Mouse (Mus musculus): ENCODE measurements around the gene Sprtn.

Sprtn gene

DNA sequence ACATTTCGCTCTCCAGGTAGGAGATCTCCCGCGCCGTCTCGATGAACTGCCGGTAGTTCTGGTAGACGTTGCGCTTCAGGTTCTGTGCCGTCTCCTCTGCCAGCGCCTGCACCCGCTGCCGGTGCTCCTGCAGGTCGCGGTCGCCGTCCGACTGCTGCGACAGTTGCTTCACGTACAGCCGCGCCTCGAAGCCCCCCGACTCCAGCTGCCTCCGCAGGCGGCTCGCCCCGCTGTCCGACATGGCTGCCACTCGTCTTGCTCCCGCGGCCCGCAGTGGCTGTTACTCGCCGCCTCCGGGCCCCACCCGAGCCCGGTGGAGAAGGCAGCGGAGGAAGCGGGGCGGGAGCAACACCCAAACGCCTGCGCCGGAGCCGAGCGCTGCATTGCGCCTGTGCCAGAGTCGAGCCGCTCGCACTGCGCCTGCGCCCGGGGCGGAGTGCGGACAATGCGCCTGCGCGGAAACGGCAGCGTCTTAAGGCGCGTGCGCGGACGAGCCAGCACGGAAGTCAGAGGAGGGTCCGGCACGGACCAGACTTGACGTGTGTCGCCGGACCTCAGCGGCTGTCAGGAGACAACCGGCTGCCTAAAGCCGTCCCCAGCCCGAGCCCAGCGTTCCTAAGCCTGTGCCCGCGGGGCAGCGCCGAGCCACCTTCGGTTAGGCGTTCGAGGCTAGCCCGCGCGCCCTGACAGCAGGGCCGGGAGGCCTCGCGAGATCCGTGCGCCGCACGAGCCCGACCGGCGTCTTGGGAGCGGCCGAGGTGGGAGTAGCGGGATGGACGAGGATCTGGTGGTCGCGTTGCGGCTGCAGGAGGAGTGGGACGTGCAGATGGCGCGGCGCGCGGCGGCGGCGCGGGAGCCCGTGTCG is at the start of gene Sprtn, which contains the start of gene Exoc8:
Sprtn (plus strand) TSS at position 501 of the 865 bp plus-strand sequence.
Exoc8 (minus strand) TSS at position 320 of the 865 bp plus-strand sequence.
- peak; percentile 98 for DNase-seq (ENCODE audit: low read depth, low spot score)

DNA sequence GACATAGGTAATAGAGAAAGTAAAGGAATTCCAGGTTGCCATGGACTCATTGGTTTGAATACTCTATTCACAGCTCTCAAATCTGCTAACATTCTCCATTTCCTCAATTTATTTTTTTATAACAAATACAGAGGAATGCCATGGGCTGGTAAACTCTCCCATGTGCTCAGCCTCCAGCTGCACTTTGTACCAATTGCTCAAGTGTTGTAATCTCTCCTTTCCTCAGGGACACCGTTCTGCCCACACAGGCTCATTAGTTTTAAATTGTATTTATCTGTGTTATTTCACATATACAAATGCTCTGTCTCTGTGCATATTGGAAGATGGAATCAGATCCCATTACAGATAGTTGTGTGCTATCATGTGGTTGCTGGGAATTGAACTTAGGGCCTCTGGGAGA is 44.2 kb upstream of the Sprtn start:
- DNase-seq (ENCODE audit: low read depth, low spot score): no peak

DNA sequence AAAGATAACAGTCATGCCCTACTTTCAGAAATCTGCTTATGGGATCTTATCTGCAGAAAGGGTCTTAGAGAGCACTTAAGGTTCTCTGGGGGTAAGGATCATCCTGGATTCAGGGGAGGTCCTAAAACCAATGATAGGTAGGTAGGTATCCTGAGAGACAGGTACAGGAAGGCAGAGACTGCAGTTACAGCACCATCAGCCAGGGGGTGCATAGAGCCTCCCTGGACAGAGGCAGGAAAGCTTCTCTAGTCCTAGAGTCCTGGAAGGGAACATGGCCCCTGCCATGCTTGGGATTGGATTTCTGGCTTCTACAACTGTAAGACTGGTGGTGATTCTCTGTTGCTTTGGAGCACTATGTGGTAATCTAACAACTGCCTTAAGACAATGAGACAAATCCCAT is 38.2 kb upstream of the Sprtn start:
- DNase-seq (ENCODE audit: low read depth, low spot score): peak; percentile 67

DNA sequence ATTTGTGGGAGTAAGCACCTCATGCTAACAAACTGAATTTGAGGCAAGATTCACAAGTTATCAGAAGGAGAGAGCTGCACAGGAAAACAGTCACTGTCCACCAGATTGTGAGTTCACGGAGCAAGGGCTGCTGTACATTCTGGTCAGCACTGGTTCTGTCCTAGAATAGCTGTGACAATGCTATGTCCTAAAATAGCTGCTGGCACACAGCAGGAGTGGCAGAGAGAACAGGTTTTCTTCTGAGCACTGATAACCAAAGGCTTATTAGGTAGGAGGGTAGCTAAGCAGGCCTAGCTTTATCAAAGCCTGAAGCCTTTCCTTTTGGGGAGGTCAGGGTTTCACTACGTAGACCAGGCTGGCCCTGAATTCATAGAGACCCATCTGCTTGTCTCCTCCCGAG is 37.5 kb upstream of the Sprtn start:
- DNase-seq (ENCODE audit: low read depth, low spot score): no peak

DNA sequence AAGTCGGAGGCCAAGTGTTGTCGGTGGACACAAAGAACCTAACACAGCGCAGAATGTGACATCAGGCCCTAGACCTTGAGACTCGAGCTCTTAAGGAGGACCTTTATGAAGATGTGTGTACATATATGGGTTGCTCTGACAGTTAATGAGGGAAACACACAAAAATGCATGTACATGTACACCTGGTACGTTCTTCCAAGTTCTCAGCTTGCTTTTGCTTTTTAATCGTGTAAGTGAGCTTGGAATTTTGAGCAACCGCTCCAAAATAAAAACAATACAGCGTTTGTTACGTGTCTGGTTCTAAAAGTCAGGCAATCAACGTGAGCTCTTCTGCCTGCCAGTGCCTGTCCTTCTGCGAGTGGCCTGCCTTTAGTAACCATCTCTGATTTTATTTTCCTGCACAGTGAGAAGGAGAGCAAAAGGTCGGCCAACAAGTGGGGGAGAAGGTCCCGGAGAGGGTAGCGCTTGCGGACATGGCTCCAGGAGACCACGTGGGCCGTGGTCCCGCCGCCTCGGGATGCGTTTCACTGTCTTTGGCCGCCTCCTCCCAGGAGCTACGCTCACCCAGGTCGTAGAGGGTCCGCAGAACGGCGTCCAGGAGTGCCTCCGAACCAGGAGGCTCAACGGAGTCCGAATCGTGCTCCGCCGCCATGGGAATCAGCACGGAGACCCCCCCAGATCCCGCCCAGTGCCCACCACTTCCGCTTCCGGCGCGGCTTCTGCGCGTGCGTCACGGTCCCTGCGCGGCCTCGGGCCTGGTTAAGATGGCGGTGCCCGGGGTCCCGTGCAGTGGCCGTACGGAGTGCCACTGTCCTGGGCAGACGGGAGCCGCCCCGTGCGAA is 35.1 kb upstream of the Sprtn start, which contains the start of the genes Gnpat and 2810004N23Rik:
Gnpat (plus strand) TSS at position 713 of the 842 bp plus-strand sequence.
2810004N23Rik (minus strand) TSS at position 800 of the 842 bp plus-strand sequence.
- DNase-seq (ENCODE audit: low read depth, low spot score): peak; percentile 94

DNA sequence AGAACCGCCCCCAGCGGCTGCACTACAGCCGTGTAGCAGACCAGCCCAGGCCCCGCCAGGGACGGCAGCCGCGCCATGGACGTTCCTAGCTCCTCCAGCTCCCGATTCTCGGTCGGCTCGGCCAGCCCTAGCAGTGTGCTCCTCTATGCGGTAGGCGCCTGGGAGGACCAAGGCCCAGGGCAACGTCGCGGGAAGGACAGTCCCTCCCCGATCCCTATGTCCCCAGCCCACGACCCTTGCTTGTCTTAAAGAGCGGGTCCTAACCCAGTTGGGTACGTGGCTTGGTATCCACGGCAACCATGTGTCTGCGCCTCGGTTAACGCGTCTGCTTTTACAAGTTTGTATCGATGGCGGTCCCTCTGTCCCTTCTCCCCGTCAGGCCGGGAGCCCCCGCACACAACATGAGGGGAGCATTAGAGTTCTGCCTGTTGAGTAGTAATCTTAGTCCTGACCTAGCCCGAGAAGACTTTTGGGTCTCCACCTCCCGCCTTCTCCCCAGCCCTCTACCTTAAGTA is 34.5 kb upstream of the Sprtn start:
- DNase-seq (ENCODE audit: low read depth, low spot score): no peak

DNA sequence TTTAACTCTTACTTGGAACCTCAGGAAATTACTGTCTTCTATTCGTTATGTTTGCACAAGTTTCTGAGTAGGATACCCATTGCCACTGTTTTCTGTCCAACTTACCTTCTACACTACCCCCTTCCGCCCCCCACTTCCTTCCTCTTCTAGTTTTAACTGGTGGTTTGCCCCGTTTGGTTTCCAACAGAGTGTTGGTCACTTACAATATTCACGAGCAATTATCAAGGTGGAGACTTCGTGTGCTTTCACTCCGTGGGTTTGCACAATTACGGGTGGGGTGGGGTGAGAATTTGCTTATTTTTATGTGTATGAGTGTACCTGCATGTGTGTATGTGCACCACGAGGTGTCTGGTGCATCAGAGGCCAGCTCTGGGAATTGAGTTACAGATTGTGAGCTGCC is 34.0 kb upstream of the Sprtn start:
- peak; percentile 26 for DNase-seq (ENCODE audit: low read depth, low spot score)

DNA sequence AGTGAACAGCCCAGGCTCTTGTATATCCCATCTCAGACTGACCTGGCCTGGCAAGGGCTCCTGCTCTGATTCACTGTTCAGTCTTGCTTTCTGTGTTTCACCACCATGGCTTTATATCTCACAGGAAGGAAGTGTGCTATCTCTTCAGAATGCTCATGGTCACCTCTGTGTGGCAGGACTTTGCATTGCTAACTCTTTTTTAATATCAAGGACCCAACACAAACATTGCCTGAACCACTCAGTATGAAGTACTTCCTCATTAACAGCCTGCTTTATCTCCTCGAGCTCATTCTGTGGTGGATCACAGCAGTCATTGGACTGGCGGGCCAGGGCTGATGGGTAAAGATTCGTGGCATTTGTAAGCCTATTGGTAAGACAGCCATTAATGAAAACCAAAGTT is 31.0 kb upstream of the Sprtn start:
- DNase-seq (ENCODE audit: low read depth, low spot score): no peak

DNA sequence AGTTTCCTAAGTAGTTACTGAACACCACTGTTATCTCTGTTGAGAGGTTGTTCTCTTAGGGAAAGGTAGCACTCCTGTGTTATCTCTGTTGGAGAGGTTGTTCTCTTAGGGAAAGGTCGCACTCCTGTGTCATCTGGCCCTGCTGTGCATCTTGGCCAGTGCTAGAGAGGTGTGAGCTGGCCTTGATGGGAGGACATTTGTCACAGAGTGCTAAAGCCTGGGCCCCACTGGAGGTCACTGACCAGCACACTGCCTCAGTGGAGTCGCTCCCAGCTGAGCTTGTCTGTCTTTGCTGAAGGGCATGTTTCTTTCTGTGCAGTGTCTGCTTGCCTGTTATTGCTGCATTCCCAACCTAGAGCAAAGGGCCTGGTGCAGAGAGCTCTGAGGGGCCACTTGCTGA is 30.6 kb upstream of the Sprtn start:
- DNase-seq (ENCODE audit: low read depth, low spot score): no peak

DNA sequence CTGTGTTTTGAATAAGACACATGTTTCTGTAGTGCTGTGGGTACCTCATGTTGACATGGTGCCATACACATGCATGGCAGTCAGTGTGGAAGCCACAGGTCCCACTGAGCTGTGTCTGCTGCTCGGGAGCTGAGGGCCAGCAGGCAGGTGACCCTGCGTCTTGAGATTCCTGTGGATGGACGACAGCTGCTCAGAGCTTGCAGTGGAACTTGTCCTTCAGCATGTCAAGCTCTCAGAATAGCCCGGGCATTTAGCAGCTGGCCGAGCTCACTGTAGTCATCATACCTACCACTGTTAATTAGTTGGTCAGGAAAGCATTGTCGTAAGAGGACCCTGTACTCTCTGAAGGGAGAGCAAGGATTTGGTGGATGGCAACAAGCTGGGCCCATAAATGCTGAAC is 28.0 kb upstream of the Sprtn start:
- DNase-seq (ENCODE audit: low read depth, low spot score): no peak

DNA sequence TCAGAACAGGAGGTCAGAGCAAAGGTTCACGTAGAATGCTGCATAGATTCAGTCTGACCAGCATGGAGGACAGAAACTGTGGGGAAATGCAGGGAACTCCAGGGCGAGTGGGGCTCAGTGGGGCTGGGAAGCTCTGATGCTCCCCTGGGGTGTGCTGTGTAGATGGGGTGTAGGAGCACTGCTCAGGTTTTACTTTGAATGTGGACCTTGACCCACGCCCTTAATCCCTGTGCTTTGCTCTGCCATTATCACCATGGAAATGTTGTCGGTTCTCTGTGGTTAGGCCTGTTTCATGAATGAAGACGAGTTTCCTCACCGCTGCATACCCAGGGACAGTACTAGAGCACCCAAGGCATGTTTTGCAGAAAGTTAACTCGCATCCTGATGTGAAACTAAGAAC is 26.2 kb upstream of the Sprtn start:
- DNase-seq (ENCODE audit: low read depth, low spot score): no peak

DNA sequence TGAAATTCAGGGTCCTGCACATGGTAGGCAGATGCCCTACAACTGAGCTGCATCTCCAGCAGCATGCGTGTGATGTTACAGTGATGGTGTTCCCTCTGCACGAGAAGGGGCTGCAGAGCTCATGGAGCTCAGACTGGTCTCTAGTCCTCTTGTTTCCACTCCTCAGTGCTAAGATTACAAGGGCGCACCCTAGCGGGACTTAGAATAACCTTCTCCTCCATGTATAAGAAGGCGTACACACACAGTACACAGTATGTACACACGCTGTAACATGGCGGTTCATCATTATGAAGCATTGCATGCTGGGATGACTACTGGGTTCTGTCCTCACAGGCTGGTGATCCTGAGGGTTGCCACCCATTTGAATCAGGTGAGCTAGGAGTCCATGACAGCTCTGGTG is 25.6 kb upstream of the Sprtn start:
- DNase-seq (ENCODE audit: low read depth, low spot score): no peak

DNA sequence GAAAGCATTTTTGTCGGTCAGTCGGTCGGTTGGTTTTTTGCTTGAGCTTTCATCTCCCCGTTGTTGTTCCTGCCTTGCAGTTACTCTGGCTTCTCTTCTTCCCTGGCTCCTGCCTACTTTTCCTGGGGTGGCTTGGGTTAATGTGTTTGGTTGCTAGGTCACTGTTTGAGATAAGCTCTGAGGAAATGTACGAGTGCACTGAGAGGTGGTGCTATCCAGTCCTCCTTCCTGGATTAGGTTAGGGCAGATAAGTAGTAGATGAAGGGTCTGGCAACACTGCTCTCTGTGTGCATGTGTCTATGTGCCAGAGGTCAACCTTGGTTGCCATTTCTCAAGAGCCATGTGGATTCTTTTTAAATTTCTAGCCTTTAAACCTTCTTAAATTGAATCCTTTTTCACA is 25.0 kb upstream of the Sprtn start:
- DNase-seq (ENCODE audit: low read depth, low spot score): no peak

DNA sequence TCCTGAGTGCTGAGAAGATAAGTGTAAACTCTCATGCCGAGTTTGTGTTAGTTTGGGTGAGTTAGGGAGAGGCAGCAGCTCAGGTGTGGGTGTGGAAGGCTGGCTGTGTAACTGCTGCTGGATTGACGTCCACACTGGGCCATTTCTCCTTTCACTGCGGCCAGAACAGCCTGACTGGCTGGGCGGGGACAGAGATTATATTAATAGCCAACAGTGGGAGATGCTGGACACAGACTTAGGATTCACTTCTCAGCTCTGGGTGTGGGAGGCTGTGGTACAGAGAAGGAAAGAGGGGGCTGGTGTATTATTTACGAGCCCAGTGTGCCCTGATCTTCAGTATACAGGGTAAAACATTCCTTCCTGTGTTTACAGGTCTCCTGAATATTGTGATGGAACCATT is 19.5 kb upstream of the Sprtn start:
- DNase-seq (ENCODE audit: low read depth, low spot score): no peak

DNA sequence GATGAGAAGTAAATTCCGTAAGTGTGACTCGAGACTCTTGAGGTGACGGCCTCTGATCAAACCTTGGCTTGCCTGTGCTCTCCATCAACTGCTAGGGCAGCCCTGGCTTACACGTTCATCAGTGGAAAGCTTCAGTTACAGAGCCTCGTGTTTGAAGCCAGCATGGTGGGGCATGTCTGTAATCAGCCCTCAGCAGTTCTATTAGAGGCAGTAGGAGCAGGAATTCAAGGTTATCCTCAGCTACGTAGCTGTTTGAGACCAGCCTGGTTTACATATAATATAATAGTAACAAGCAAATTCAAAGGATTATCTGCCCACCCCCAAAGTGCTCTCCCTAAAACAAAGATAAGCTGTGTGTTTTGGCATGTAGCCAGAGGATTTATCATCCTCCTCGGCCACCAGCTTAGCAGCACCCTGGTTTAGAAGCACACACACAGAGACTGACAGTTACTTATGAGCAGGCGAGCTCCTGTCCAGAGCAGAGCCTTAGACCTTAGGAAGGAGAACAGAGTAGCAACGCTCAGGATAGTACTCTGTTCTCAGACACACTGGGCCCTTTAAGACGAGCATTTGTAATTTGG is 18.6 kb upstream of the Sprtn start:
- DNase-seq (ENCODE audit: low read depth, low spot score): no peak

DNA sequence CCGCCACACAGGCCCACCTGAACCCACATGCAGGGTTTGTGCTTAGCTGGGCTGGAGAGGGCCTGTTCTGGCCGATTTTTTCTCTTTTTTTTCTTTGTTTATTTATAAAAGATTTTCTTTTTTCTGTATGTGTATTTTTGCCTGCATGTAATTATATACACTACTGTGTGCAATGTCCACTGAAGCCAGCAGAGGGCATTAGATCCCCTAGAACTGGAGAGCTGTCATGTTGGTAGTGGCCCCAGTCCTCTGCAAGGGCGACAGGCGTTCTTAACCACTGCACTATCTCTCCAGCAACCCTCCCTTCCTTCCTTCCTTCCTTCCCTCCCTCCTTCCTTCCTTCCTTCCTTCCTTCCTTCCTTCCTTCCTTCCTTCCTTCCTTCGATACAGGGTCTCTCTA is 9.3 kb upstream of the Sprtn start:
- DNase-seq (ENCODE audit: low read depth, low spot score): peak; percentile 27

DNA sequence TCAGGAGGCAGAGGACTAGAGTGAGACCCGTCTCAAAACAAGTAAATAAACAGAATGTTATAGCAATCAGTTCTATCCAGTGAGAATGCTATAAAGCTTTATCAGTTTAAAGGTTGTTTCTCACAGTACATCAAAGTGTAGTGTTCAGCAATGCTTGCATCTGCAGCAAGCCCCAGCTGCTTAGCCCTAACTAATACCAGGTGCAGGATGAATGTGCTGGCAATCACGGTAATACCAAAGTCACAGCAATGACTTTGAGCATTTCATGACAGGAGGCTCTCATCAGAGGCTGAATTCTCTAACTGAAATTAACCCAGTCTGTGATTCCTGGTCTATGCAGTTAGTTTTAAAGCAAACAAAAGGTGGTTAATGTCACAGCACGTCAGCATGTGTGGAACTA is 5.1 kb upstream of the Sprtn start:
- no peak for DNase-seq (ENCODE audit: low read depth, low spot score)

DNA sequence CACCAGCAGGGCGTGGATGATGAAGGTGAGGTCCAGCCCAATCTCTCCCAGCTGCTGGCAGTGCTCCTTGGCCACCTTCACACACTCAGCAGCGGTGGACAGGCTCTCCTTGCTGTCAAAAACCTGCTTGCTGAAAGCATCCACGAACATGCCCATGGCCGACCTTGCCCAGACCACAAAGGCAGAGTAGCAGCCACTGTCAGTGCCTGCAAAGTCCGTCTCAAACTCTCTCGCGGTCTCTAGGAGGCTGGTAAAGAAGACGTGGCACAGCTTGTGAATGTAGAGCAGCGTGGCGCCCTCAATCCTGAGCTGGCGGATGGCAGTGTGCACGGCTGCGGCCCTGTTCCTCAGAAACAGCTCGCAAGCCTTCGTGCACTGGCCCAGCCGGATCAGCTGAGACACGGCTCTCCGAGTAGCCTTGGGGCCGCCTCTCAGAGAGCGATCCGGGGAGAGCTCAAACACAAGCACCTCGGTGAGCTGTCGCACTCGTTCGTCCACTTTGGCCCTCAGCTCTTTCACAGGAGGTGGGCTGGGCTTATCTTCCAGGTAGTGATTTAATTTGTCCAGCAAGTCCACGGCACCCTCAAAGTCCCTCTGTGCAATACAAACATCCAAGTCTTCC is 1.6 kb upstream of the Sprtn start:
- peak; percentile 3 for DNase-seq (ENCODE audit: low read depth, low spot score)

DNA sequence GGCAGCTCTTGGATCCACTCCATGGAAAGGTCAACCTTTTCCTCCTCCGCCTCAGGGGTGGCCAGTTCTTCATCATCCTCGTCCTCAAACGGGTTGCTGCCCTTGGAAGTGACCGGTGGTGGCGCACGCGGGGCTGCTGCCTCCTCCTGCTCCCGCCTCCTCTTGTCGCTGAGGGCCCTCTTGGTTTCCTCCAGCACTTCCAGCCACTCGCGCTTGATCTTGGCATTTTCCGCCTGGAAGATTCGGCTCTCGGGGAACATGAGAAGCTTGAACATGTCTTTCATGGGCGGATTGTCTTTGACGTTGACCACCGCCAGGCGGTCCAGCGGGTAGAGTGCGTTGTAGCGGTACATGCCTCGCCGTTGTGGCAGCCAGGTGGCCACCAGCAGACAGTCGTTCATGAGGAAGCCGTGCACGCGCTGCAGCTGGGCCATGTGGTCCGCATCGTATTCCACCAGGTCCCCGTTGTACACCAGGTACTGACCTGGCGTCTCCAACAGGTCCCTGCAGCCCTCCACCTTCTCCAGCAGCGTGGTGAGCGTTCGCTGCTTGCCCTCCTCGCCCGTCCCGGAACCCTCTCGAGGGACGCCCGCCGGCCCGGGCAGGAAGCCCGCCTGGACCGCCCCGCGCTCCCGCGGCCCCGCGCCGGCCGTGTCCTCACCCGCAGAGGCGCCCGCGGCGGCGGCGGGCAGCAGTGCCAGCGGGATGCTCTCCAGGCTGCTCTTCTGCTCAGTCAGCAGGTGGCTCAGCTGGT is 877 bp upstream of the Sprtn start:
- DNase-seq (ENCODE audit: low read depth, low spot score): peak; percentile 68

DNA sequence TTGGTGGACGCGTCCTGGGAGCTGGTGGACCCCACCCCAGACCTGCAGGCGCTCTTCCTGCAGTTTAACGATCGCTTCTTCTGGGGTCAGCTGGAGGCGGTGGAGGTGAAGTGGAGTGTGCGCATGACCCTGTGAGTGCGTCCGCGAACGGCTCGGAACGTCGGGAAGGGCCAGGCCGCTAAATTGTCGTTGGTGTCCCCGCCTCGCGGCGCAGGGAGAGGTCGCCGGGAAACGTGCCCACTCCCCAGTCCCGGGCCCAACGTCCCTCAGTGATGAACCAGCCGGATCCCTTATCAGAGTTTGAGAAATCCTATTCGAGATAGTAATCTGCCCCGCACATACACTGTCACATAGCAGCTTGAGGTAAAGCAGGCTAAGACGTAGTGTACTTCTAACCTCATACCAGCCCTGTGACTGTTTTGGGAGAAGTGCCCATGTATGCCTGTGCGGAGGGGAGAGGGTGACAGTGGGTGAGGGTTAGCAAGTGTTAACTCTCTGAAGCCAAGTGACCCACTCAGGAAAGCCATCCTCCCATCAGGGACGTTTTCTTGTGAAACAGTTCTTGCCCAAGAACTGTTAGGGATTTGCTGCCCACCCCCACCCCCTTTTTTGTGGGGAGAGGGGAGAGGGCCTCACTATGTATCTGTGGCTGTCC is 692 bp downstream of the Sprtn start:
- DNase-seq (ENCODE audit: low read depth, low spot score): no peak
